Mouse (Mus musculus): Measurements from ENCODE around the gene Rap1gap2.

DNA sequence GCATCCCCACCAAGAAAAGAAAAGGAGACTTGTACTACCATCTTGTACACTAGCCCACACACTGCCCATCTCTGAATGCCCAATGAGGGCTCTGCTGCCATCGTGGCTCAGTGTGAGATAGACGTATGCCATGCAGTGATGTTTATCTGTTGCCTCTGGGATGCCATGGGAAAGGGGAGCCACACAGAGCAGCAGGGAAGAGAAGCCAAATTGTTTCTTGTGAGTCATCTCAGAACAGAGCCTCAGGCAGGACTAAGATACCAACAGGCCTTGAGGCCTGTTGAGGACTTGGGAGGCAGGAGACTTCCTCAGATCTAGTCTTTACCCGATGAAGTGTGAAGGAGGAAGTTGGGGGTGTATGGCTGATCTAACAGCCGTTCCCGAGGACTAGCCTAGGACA lies 126.8 kb downstream of the Rap1gap2 start:
- TF ChIP-seq CTCF (IDR thresholded peaks at IDR 0.05; ENCODE audit: borderline replicate concordance, insufficient read depth, low read length), result no peak
- no peak for TF ChIP-seq POLR2A (IDR thresholded peaks at IDR 0.05; ENCODE audit: low read depth, low read length)
